ENCODE assay signal across 24 mouse cellular contexts in the genomic region with DNA sequence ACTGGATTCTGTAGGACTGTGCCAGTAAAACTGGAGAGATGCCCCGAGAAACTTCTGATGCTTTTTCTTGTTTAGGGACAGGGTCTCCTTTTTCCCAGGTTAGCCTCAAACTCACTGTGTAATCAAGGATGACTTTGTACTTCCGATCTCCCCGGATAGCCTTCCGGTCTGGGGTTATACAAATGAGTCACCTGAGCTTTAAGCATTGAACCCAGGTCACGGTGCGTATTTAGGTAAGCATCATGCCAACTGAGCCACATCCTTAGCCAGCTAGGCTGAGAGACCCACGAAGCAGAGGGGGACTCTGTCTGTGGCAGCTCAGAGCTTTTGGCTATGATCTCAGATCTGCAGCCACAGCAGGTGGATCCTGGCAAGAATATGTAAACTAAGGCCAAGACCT.
"Had no signal": no experiment of that assay in that cellular context is flagged by ENCODE, and none has a peak within 500 bp of the region (broad histone marks: within the 10 kb centered on the region; RNA-seq: fewer than 3 reads in every experiment).

No protein-coding gene starts in this region.

- H3K36me3 ChIP-seq: embryonic facial prominence, embryonic 10.5 days; embryonic facial prominence, embryonic 12.5 days; embryonic facial prominence, embryonic 13.5 days; embryonic facial prominence, embryonic 15.5 days; forebrain, embryonic 10.5 days; forebrain, embryonic 12.5 days; forebrain, embryonic 15.5 days; heart, embryonic 10.5 days had no signal

- DNase-seq: cerebellum, adult 9-11 months; cerebellum, postnatal 10 days; cerebellum, postnatal 14 days; cerebellum, postnatal 25 days; cerebellum, postnatal 36 days; embryo, embryonic 11 days; forebrain, postnatal 0 days; gastrocnemius, adult 2 months; gastrocnemius, postnatal 10 days; gastrocnemius, postnatal 14 days; gastrocnemius, postnatal 25 days; gastrocnemius, postnatal 36 days; heart, adult 18-20 months; heart, adult 2 months had no signal

- H3K9ac ChIP-seq: embryonic facial prominence, embryonic 12.5 days; embryonic facial prominence, embryonic 13.5 days; embryonic facial prominence, embryonic 15.5 days; forebrain, embryonic 12.5 days; forebrain, embryonic 13.5 days; forebrain, embryonic 15.5 days; forebrain, postnatal 0 days had no signal

- H3K27me3 ChIP-seq: embryonic facial prominence, embryonic 12.5 days; embryonic facial prominence, embryonic 13.5 days; embryonic facial prominence, embryonic 15.5 days; forebrain, embryonic 12.5 days; forebrain, embryonic 13.5 days; forebrain, embryonic 15.5 days had no signal

- H3K4me1 ChIP-seq: embryonic facial prominence, embryonic 12.5 days; embryonic facial prominence, embryonic 13.5 days; embryonic facial prominence, embryonic 15.5 days; forebrain, embryonic 13.5 days; forebrain, embryonic 15.5 days; heart, embryonic 10.5 days had no signal

- H3K9me3 ChIP-seq: embryonic facial prominence, embryonic 10.5 days; embryonic facial prominence, embryonic 12.5 days; embryonic facial prominence, embryonic 15.5 days; forebrain, embryonic 12.5 days; forebrain, embryonic 13.5 days; forebrain, embryonic 15.5 days had no signal

- H3K4me3 ChIP-seq: embryonic facial prominence, embryonic 10.5 days; embryonic facial prominence, embryonic 12.5 days; embryonic facial prominence, embryonic 13.5 days; embryonic facial prominence, embryonic 15.5 days; erythroblast, embryonic 14.5 days; forebrain, embryonic 10.5 days; forebrain, embryonic 12.5 days; forebrain, embryonic 13.5 days; forebrain, embryonic 15.5 days; gastrocnemius, adult 2 months; heart, adult 2 months; heart, embryonic 10.5 days had no signal

- H3K27ac ChIP-seq: embryonic facial prominence, embryonic 10.5 days; embryonic facial prominence, embryonic 12.5 days; embryonic facial prominence, embryonic 13.5 days; embryonic facial prominence, embryonic 15.5 days; forebrain, embryonic 10.5 days; forebrain, embryonic 12.5 days; forebrain, embryonic 13.5 days; forebrain, embryonic 15.5 days; gastrocnemius, adult 2 months; heart, adult 2 months; heart, embryonic 10.5 days had no signal
